Mouse (Mus musculus) urinary bladder, postnatal 4 days (tissue): ENCODE results near the gene Ssbp1.
A peak's percentile ranks its signal among the peaks of the same experiment; 100 is the strongest.

Experiments used
- DNase-seq, 2 experiments: peaks; one replicate each; pipeline ENCODE4 v3.0.0; 2021 to 2022; ENCODE audit warnings: low spot score in 2 of 2

The Ssbp1 gene

DNA sequence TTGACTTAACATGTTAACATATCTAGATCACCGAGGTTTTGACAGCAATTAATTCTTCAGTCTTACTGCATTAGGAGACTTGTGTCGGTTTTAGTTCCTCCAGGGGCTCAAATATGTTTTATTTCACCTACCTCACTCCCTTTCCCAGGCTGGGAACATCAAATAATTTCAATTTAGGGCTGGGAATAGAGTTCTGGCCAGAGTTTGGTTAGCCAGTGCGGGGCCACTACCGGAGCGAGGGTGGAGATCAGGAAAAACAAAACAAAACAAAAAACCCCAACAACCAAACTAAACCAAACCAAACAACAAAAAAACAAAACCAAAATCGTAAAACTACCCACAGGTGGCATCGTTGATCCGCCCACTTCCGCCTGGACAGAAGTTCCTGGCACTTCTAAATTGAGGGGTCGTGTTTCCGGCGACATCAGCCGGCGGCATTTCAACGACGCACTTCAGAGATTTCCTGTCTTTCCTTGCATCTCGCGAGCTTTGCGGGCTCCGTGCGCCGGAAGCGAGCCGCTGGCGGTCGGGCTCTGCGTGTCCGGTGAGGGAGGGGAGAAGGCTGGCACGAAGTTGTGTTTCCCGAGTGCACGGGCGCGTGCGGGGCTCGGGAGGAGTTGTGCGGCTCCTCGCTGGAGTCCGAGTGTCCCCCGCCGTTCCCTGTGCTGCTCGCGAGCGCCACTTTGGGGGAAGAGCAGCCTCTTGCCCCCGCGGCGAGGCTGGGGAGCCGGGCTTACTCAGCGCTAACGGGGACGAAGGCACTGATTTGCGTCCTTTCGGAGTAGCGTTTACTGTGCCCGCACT is at the start of gene Ssbp1:
Gene Ssbp1, plus strand, starts transcription at position 437 of the 804 bp plus-strand sequence.
- DNase-seq: peak; percentile 88 to 91

DNA sequence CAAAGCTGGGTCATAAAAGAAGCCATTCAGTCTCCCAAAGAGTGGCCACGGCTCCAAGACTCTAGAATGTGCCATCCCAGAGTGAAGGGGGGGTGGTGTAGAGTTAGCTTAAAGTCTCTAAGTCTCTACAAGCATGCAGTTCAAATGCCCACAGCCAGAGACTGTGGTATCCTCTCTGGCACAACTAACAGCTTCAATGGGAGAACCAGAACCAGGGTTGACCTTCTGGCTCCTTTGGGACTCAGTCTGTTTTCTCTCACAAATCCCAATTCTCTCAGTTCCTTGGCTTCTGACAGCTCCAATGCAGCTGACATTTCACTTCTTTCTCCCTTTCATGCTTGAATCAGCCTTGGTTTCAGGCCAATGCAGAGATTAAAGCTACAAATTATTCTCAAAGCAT is 48.1 kb upstream of the Ssbp1 start:
- DNase-seq: no peak

DNA sequence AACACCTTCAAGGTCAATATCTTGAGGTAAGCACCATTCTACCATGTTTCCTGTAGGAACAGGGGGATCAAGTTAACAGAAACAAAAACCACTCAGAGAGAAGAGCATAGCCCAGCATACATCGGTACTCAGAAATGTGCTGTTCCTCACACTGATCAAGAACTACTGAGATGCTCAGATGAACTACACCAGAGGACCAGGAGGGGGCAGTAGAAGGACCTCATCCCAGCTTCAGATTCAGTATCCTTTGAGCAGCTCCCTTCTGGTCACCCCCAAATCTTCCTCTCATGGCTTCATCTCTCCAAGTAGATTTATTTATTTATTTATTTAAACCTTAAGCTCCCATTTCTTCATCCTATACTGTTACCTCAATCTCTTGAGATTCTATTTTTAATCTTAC is 47.4 kb upstream of the Ssbp1 start:
- peak in 1 of 2 experiments; percentile 52 for DNase-seq

DNA sequence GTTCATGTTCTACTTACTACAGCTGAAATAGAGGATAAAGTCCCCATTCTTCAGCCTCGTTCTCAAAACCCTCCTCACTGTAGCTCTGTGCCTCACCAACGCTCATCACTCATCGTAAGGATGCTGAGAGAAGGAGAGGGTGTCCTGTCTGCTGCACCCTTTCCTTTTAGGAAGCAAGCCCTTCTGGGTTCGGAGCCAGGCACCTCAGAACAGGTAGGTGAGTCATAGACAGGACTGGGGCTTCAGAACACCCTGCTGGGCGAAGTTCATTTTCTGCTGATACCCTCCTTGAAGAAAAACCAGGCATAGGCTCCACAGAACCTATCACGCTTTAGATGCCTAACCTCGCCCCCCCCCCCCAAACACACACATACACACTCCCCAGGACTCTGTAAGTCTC is 43.7 kb upstream of the Ssbp1 start:
- no peak for DNase-seq

DNA sequence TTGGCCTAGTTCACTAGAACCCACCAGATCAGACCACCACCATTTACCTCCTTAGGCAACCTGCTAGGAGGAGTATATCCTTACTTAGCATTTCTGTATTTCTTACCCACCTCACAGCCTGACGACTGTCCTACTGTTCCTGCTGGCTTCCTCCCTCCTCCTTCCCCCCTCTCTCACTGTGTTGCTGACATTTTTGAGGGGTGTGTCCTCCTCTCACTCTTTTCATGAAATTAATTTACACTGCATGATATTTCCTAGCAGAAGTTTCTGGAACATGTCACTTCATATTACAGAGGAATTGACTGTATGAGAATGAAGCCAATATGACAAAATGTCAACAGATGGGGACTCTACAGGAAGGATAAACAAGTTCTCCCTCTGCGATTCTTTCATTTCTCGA is 42.5 kb upstream of the Ssbp1 start:
- no peak for DNase-seq

DNA sequence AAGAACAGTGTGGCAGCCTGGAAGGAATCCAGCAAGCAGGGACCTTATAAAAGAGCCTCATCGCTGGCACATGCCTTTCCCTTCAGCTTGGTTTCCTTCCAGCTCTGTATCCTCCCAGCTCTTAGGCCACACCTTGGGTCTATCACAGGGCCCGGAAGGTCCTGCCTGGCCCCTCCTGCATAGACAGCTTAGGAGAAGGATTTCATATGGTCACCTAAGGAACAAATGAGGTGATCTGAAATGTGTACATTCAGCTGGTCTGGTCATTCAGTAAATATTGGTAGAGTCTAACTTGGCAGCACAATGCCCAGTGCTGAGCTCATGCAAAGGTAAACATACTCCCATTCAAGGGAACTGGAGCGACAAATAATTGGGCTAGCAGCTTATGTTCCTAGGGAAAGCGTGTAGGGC is 41.6 kb upstream of the Ssbp1 start:
- no peak for DNase-seq

DNA sequence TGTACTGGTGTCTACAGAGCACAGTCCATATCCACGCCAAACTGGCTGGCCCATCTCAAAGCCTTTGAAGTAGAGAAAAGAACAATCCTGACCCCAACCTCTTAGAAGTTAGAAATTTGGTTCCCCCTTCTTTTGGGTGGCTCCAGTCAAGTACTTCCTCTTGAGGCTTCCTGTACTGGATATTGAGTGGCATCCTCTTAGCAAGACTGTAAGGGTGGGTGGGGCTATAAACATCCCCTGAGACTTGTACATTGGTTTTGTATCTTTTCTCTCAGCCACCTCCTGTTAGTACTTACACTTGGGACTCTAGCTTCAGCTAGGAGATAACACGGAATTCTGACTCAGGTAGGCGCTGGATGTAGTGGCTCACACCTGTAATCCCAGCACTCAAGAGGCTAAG is 40.9 kb upstream of the Ssbp1 start:
- DNase-seq: no peak

DNA sequence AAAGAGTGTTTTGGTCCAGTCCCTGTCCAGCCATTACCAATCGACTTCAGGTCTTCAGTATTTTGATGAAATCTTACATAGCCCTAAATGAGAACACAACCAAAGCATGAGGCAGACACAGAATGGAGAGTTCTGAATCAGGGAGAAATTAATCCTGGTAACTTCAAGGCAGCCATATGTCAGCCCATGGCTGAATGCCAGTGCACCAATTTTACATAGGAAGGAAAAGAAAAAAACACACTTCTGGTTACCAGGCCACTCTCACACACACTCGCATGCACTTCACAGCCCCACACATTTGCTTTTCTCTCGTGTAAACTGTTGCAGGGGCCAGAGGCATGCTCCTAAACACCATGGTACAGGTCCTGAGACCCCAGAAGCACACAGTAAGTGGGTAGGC is 40.3 kb upstream of the Ssbp1 start:
- DNase-seq: no peak

DNA sequence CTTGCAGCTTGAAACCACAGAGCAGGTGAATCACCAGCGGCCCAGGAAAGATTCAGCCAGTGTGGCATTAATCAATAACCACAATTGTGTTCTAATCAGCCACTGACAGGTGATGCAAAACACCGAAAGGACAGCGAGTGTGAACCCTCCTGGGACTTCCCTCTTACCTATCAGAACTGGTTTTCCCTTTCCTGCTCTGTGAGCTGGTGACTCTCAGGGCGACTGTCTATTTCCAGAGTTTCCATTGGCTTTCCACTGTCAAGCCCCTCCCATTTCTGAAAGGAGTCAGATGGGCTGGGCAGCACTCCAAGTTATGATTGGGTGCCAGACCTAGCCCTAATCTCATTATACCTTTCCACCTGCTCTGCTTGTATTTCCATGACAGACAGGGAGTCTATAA is 39.8 kb upstream of the Ssbp1 start:
- no peak for DNase-seq

DNA sequence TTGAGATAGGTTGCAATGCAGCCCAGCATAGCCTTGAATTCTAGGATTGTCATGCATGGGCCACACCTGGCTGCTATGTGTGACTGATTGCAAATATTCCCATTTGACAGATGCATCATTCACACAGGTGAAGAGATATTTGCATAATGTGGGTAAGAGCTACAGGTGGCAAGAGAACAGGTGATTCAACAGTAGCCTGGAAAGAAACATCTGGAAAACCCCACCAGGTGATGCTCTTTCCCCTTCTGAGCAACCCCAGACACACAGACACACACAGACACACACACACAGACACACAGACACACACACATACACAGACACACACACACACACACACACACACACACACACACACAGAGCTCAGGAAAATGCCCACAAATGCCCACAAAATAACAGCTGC is 39.3 kb upstream of the Ssbp1 start:
- DNase-seq: no peak

DNA sequence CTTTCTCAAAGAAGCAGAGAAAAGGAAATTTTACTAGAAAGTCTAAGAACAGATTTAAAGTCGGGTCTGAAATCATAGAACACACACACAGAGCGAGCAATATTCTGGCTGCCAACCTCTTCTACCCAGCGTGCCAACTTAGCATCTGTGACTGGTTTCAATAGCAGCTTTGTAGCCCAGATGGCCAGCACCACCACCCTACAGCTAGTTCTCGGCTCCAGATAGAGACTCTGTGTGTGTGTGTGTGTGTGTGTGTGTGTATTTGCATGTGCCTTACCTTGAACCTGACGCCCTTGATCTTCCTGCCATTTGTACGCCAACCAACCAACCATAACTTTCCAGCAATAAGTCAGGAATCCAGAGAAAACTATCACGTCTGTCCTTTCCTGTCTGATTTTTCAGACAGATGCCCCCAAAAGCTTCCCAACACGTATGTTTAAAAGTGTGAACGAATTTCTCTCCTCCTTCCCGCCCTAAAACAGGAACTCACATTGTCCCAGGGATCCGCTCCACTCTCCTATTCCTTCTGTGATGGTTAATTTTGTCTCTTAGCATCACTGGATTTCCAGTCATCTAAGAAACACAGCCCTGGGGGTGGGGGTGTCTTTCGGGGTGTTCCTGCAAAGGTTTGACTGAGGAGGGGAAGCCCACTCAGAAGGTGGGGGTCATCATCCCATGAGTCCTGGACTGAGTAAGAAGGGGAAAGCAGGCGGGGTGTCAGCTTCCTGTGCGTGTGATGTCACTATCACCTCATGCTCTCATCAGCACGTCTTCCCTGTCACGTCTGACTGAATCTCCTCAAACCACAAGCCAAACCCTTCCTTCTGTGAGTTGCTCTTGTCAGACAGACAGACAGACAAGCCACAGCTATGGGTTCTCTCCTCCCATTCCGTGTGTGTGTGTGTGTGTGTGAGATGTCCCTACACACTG is 38.5 kb upstream of the Ssbp1 start:
- DNase-seq: no peak

DNA sequence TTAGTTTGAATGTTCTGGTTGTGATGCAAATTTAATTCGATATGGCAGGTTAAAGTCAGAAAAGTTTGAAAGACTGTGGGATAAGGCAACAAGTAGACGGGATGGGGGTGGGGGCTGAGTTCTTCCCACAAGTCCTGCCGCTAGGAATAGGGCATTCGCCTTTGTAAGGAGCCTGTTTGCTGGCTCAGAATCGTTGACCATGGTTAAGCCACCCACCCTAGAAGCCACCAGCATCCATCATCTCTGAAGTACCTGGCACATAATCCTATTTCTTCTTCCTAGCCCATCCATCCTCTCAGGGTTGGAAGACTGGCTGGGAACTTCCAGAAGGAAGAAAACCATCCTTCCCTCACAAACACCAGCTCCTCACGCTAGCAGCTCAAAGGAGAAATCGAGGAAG is 36.5 kb upstream of the Ssbp1 start:
- DNase-seq: no peak

DNA sequence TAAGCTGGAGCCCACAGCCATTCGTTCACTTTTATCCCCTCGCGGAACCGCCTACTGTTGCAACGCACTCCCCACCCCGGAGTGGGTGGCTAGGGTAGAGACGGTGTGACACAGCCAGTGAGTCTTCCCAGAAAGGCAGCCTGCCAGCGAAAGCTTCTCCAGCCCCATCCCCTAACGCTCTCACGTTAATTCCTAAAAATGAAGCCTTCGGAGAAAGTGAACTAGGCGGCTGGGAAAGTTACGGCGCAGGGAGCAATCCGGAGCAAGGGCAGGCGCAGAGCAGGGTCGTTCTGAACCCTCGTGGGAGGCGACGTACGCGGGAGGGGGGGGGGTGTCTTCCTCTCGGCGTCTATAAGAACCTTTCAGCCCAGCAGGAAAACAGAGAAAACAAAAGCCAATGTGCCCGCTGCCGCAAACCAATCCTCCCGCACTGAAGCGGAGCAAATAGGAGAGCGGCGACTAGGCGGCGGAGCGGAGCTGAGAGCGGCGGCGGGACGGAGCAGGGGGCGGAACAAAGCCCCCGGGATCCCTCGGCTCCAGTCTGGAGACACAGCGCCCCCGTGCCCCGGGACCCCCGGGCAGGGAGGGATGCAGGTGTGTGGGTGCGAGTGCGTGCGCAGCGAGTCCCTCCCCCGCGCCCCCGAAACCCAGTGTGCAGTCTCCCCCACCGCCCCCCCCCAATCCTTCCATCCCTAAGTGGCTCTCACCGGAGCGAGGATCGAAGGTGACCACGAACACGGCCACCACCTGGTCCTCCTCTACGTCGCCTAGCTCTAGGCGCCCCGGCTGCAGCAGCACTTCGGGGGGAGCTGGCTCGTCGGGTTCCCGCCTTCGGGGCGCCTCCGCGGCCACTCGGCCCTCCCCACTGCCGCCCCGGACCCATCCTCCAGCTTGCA is 35.8 kb upstream of the Ssbp1 start:
- DNase-seq: peak in 1 of 2 experiments; percentile 22

DNA sequence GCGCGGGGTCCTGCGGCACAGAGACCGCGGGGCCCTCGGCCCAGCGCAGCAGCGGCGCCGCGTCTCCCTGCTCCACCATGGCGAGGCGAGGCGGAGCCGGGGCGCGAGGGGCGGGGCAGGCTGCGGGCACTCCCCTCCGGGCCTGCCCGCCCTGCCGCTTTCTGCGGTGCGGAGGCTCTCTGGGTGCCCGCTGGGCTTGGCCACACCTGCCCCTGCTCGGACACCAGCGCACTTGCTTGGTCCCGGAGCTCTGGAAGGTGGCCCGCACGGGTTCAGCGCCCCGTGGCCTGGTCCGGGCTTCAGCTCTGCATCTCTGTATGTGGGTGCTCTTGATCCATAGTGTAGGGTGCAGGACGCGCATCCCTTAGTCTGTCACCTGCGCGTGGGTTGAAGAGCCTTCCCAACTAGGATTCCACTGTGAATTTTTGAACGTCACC is 35.1 kb upstream of the Ssbp1 start, which contains the start of gene E330009J07Rik:
Gene E330009J07Rik, minus strand, starts transcription at position 89 of the 437 bp plus-strand sequence.
- peak; percentile 65 to 82 for DNase-seq

DNA sequence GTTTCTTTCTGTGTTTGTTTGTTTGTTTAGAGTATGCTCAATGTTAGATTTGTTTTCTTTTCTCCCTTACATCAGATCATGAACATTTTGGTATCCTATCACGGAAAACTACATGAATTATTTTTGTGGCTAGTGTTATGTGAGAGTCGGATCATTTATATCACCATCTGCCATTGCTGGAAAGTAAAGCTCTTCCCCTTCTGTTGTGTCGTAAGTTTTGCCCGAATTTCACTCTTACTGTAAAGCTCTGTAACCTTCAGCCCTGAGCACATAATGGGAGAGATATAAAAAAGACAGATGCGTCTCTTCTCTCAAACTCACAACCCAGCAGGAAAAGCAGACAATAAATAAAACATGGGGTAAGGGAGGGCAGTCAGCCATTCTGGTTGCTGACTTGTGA is 32.2 kb upstream of the Ssbp1 start, which contains the start of gene Wee2:
Gene Wee2, plus strand, starts transcription at position 153 of the 400 bp plus-strand sequence.
- no peak for DNase-seq

DNA sequence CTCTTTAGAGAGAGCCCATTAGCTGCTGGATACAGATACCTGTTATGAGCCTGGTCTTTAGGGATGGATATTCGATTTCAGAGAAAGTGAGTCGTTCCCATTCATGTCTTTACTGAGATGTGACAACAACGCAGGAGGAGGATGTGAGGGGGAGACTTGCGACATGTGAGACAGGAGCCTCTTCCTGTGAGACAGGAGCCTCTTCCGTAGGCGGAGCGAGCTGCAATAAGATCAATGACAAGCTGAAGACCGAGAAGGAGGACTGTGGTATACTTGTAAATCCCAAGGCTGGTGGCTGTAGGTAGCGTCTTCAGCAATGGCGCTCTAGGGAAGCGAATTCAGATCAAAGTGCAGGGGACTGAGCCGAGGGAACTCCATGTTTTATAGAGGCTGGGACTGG is 31.4 kb upstream of the Ssbp1 start:
- no peak for DNase-seq

DNA sequence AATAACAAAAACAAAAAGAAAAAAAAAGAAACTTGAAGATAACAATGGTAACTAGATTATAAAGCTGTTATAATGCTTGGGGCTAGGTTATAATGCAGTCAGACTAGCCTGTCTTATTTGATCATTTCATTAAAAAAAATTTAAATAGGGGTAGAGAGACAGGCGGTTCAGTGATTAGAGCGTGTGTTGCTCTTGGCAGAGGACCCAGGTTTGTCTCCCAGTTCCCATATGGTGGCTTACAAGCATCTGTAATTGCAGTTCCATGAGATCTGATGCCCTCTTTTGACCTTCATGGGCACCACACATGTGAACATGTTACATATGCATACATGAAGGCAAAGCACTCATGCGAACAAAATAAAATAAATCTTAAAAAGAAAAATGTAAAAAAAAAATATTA is 29.9 kb upstream of the Ssbp1 start:
- DNase-seq: no peak

DNA sequence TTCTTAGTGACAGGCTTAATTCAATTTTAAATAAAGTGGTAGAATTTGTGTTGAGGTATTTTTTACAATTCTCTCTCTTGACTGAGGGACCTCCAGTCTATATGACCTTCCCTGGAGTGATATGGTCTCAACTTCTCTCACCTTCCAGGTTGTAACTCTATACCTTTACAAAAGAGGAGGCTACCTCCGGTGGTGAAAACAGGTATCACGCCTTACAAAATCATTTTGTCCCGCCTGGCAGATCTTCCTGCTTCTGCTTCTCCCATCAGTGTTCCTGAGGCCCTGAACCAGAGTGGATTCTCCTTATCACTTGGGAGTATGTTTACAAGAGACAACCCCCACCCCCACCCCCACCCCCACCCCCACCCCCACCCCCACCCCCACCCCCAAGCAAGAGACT is 29.4 kb upstream of the Ssbp1 start:
- no peak for DNase-seq

DNA sequence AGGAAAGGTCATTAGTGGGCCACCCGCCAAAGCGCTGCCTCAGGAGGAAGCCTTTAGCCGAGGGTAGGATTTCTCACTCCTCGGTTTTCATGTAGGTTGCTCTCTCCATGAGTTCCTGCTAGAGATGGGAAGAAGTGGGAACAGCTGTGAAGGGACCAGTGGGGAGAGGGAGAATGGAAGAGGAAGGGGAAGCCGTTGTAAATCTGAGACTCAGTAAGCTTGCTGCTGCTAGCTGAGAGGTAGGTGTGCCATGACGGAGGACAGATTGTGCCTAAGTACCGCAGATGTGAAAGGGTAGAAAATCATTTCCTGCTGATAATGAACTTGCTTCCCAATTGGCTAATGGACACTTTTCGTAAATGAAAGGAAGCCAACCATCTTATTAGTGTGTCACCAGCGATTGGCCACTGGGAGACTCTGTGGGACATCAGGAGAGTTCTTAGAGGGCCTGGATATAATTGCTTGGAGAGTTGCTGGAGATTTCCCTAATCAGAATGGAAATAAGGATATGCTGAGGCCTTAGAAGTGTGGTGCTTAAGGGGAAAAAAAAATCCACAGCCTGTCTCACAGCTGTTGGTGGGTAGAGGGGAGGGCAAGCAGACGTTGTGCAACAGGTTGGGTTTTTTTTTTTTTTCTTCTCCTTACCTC is 27.7 kb upstream of the Ssbp1 start:
- DNase-seq: no peak

DNA sequence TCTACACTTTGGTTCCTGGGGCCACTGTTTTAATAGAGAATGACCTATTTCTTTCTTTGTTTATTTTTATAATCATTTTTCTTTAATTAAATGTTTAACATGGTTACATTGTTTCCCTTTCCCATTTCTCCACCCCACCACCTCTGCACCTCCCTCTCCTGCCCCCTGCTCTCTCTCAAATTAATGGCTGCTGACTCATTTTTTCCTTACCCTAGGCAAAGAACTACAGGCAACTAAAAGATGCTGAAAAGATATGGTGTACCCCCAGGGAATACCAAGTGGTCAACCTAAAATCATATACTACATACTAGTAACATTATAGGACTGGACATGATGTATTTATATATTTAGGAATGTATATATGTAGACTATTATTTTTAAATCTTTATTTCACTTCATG is 22.5 kb upstream of the Ssbp1 start:
- DNase-seq: no peak

DNA sequence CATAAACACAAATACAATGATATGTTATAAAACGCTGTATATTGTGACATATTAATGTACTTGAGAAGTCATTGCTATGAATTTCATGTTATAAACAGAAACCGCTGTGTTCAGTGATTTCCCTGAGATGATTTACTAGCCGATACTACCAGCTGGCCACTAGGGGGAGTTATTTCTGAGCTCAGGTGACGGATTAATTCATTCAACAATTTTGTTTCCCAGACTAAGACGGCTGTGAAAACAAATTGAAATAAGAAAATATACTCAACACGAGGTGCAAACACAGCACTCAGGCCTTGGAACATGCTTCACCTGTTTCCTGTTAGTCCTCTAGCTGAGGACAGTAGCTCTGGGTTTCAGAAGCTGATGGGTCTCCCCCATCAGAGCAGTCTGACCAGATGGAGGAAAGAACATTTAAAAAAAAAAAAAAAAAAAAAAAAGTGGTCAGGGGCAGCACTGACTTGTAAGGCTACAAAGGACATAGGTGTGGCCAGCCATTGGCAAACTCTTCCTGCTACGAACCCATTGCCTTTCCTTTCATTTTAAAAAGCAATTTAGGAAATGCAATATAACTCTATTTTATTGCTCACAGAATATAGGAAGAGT is 16.6 kb upstream of the Ssbp1 start:
- no peak for DNase-seq
